Comparison of ENCODE assay signal across 13 mouse cellular contexts in genomic region chr13:111935721-111936080, GRCm38 (mm10).
DNase-seq lines count a peak whose midpoint lies in the region; ATAC-seq and TF ChIP-seq lines count a peak whose summit lies in the region.
"Had no signal": no experiment of that assay in that cellular context is flagged by ENCODE, and none has a peak within 500 bp of the region (broad histone marks: within the 10 kb centered on the region; RNA-seq: fewer than 3 reads in every experiment).

No protein-coding gene starts in this region.

- TF ChIP-seq RAD21 in MEL (IDR thresholded peaks at IDR 0.05; ENCODE audit: low read depth, low read length), result no peak

- TF ChIP-seq EP300 in heart, adult 2 months (IDR thresholded peaks at IDR 0.05; ENCODE audit: insufficient read depth, low read depth, low read length), result no peak
- no peak for TF ChIP-seq EP300 in MEL (IDR thresholded peaks at IDR 0.05; ENCODE audit: low read depth in 1 of 2, low read length in 2 of 2)

- H3K4me2 ChIP-seq in kidney, embryonic 16.5 days (replicated peaks; ENCODE audit: low read depth, low read length), result no peak overlapping the region
- no peak overlapping the region for H3K4me2 ChIP-seq in liver, embryonic 16.5 days (ENCODE audit: low read depth, low read length)
- H3K4me2 ChIP-seq: embryonic facial prominence, embryonic 15.5 days; lung, embryonic 14.5 days; neural tube, embryonic 13.5 days; stomach, embryonic 15.5 days had no signal

- H3K4me3 ChIP-seq in heart, adult 2 months, result no peak overlapping the region
- no peak overlapping the region for H3K4me3 ChIP-seq in kidney, embryonic 16.5 days (ENCODE audit: low read length)
- no peak overlapping the region for H3K4me3 ChIP-seq in MEL (ENCODE audit: control insufficient read depth in 1 of 2, insufficient read depth in 1 of 2, low read depth in 2 of 2, low read length in 2 of 2)
- no peak overlapping the region for H3K4me3 ChIP-seq in liver, embryonic 16.5 days (ENCODE audit: low read depth, low read length)
- H3K4me3 ChIP-seq: embryonic facial prominence, embryonic 15.5 days; neural tube, embryonic 13.5 days; stomach, embryonic 15.5 days had no signal

- 39% methylated on average over 1 of the region's 1 CpGs for WGBS in heart, adult 2 months
- WGBS in kidney, embryonic 16.5 days, result 59% methylated on average over 1 of the region's 1 CpGs
- 21% methylated on average over 1 of the region's 1 CpGs for WGBS in liver, embryonic 16.5 days (ENCODE audit: insufficient replicate concordance)

- DNase-seq in heart, adult 2 months, result no peak
- no peak for DNase-seq in heart, adult 18-20 months
- no peak for DNase-seq in kidney, postnatal 10 days
- DNase-seq in MEL (ENCODE audit: low read depth, low spot score), result no peak
- DNase-seq in urinary bladder, adult 18-20 months (ENCODE audit: low spot score in 2 of 2), result no peak
- DNase-seq in lung, postnatal 4 days, result no peak
- DNase-seq: cerebellum, adult 9-10 months had no signal

- no peak for TF ChIP-seq CTCF in heart, adult 2 months (IDR thresholded peaks at IDR 0.05)
- no peak for TF ChIP-seq CTCF in MEL (IDR thresholded peaks at IDR 0.05 in 2 of 3, conservative IDR thresholded peaks at IDR 0.05 in 1 of 3; ENCODE audit: control insufficient read depth in 1 of 3, insufficient read depth in 1 of 3, low read depth in 2 of 3, low read length in 3 of 3, poor library complexity in 1 of 3, severe bottlenecking in 1 of 3)

- intact Hi-C loops in heart, adult 2 months (cut with DNase I), result loop anchor here (2.0 kb wide), 1 partner anchor 127 kb away; the partner anchor contains the start of gene Map3k1

- peaks cover 13% of the 10 kb centered on the region for H3K4me1 ChIP-seq in heart, adult 2 months (ENCODE audit: control insufficient read depth, insufficient read depth, low read length)
- H3K4me1 ChIP-seq in kidney, embryonic 16.5 days (ENCODE audit: insufficient read depth, low read length), result peaks cover 48% of the 10 kb centered on the region
- H3K4me1 ChIP-seq in MEL (ENCODE audit: control insufficient read depth in 1 of 2, insufficient read depth in 2 of 2, low read length in 2 of 2), result peaks cover 23 to 43% of the 10 kb centered on the region in 2 experiments
- H3K4me1 ChIP-seq in liver, embryonic 16.5 days (ENCODE audit: control insufficient read depth, low read depth, low read length), result peaks cover 70% of the 10 kb centered on the region

- no peaks in the 10 kb centered on the region for H3K27me3 ChIP-seq in heart, adult 2 months (ENCODE audit: control insufficient read depth, insufficient read depth, low read length)
- H3K27me3 ChIP-seq in kidney, embryonic 16.5 days (ENCODE audit: insufficient read depth, low read length), result no peaks in the 10 kb centered on the region
- no peaks in the 10 kb centered on the region for H3K27me3 ChIP-seq in MEL (ENCODE audit: control insufficient read depth in 1 of 2, insufficient read depth in 2 of 2, low read length in 2 of 2)
- H3K27me3 ChIP-seq in liver, embryonic 16.5 days (ENCODE audit: control insufficient read depth, insufficient read depth, low read depth, low read length), result no peaks in the 10 kb centered on the region
- H3K27me3 ChIP-seq: embryonic facial prominence, embryonic 15.5 days; neural tube, embryonic 13.5 days; stomach, embryonic 15.5 days had no signal

- no peak for TF ChIP-seq POLR2A in heart, adult 2 months (IDR thresholded peaks at IDR 0.05; ENCODE audit: insufficient read depth, low read depth, low read length)
- TF ChIP-seq POLR2A in MEL (IDR thresholded peaks at IDR 0.05; ENCODE audit: control insufficient read depth in 1 of 2, insufficient read depth in 1 of 2, low read depth in 1 of 2, low read length in 2 of 2, poor library complexity in 1 of 2), result no peak

- H3K9me3 ChIP-seq in kidney, embryonic 16.5 days (ENCODE audit: low read length), result no peaks in the 10 kb centered on the region
- H3K9me3 ChIP-seq in MEL (replicated peaks; ENCODE audit: insufficient read depth, low read length), result no peaks in the 10 kb centered on the region
- H3K9me3 ChIP-seq in liver, embryonic 16.5 days (replicated peaks; ENCODE audit: control insufficient read depth, low read length), result no peaks in the 10 kb centered on the region
- H3K9me3 ChIP-seq: embryonic facial prominence, embryonic 15.5 days; neural tube, embryonic 13.5 days; stomach, embryonic 15.5 days had no signal

- H3K27ac ChIP-seq in heart, adult 2 months, result peak overlapping the region; percentile 88
- H3K27ac ChIP-seq in kidney, embryonic 16.5 days (ENCODE audit: low read length), result peak overlapping the region; percentile 85
- peak overlapping the region; percentile 65 for H3K27ac ChIP-seq in MEL (ENCODE audit: control insufficient read depth, low read depth, low read length)
- H3K27ac ChIP-seq in liver, embryonic 16.5 days (ENCODE audit: low read length), result peak overlapping the region; percentile 67
- H3K27ac ChIP-seq: embryonic facial prominence, embryonic 15.5 days; neural tube, embryonic 13.5 days had no signal

- H3K79me2 ChIP-seq in heart, adult 2 months (replicated peaks; ENCODE audit: control insufficient read depth, insufficient read depth, low read length), result no peaks in the 10 kb centered on the region
- no peaks in the 10 kb centered on the region; the same call in 1 of the 2 replicates for H3K79me2 ChIP-seq in MEL (ENCODE audit: control insufficient read depth, insufficient read depth, low read length, poor library complexity)

- no peak overlapping the region for H3K9ac ChIP-seq in heart, adult 2 months (ENCODE audit: low read depth, low read length)
- H3K9ac ChIP-seq in kidney, embryonic 16.5 days (replicated peaks; ENCODE audit: low read length), result no peak overlapping the region
- H3K9ac ChIP-seq in MEL (ENCODE audit: control insufficient read depth, low read depth, low read length, poor library complexity, severe bottlenecking), result peak overlapping the region; percentile 50
- peak overlapping the region; percentile 19; the same call in 1 of the 2 replicates for H3K9ac ChIP-seq in liver, embryonic 16.5 days (ENCODE audit: low read depth, low read length)
- H3K9ac ChIP-seq: embryonic facial prominence, embryonic 15.5 days; lung, embryonic 14.5 days; neural tube, embryonic 13.5 days; stomach, embryonic 15.5 days had no signal

- no peak for ATAC-seq in kidney, embryonic 16.5 days (ENCODE audit: low FRiP score, low TSS enrichment)
- no peak for ATAC-seq in liver, embryonic 16.5 days (ENCODE audit: low read depth)

- H3K36me3 ChIP-seq in heart, adult 2 months (ENCODE audit: control insufficient read depth, insufficient read depth, low read length), result no peaks in the 10 kb centered on the region
- no peaks in the 10 kb centered on the region for H3K36me3 ChIP-seq in kidney, embryonic 16.5 days (ENCODE audit: insufficient read depth, low read length)
- H3K36me3 ChIP-seq in MEL (ENCODE audit: control insufficient read depth in 1 of 2, insufficient read depth in 2 of 2, low read length in 2 of 2), result peaks cover 0 to 36% of the 10 kb centered on the region in 2 experiments; a peak in 2 of 4 replicates
- no peaks in the 10 kb centered on the region for H3K36me3 ChIP-seq in liver, embryonic 16.5 days (ENCODE audit: control insufficient read depth, insufficient read depth)
- H3K36me3 ChIP-seq: embryonic facial prominence, embryonic 15.5 days; neural tube, embryonic 13.5 days; stomach, embryonic 15.5 days had no signal

TF ChIP-seq in MEL, 35 proteins besides CTCF, POLR2A, EP300 and RAD21:
- TF ChIP-seq JUND (IDR thresholded peaks at IDR 0.05; ENCODE audit: low read depth, low read length) (no peak), ZNF384 (IDR thresholded peaks at IDR 0.05; ENCODE audit: low read depth, low read length) (peak; percentile 72)

Comparison
In these comparisons a context has a peak if more than half of its experiments do, and no peak if none do; other contexts are left out.
1. H3K9ac ChIP-seq: peak in MEL (single experiment) and liver, embryonic 16.5 days (single experiment); none in heart, adult 2 months (single experiment) and kidney, embryonic 16.5 days (single experiment).
2. Peak in every context shown above with its lines, with median percentiles within 50 percentile points of each other: H3K27ac ChIP-seq.